Mouse (Mus musculus): ENCODE measurements around the gene Spin1. TPM values are rescaled to one million over a fixed set of nuclear protein-coding genes. Genes with fewer than 3 reads are reported as not detected.

Gene Spin1
- total RNA-seq, 1 experiment from 2014 or later = 44.5 TPM

DNA sequence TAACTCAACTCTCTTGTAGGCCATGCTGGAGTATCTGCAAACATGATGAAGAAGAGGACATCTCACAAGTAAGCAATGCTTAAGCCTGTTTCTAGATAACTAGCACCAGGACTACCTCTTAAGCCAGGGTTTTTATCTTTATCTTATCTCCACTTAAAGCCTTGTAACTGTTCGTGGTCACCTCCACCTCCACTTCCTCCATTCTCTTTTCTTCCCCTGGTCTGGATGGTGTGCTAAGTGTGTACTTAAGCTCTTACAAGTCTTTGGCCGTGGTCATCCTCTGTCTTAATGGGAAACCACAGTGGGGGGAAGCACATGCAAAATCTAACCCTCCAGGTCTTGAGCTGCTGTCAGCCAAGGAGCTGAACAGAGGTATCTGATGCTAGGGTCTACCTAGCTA is 27.2 kb downstream of the Spin1 start:
- no peak for ATAC-seq (ENCODE audit: extremely low read depth, insufficient number of reproducible peaks, low FRiP score, poor library complexity, severe bottlenecking)

DNA sequence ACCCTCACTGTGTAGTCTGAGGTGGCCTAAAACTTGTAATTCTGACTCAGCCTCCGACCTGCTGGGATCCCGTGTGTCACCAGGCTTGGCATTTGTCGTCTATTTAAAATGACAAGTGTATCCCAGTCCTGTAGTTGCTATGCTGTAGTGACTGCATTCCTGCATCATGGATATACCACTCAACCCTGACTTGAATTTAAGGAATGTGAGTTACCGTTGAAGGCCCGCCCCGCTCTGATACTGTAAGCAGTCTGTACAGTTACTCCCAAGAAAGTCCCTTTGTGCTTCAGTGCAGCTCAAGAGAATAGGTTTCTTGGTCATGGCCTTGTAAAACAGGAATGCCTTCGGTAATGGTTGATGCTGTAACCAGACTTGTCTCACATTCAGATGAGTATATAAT is 27.7 kb downstream of the Spin1 start:
- no peak for ATAC-seq (ENCODE audit: extremely low read depth, insufficient number of reproducible peaks, low FRiP score, poor library complexity, severe bottlenecking)

DNA sequence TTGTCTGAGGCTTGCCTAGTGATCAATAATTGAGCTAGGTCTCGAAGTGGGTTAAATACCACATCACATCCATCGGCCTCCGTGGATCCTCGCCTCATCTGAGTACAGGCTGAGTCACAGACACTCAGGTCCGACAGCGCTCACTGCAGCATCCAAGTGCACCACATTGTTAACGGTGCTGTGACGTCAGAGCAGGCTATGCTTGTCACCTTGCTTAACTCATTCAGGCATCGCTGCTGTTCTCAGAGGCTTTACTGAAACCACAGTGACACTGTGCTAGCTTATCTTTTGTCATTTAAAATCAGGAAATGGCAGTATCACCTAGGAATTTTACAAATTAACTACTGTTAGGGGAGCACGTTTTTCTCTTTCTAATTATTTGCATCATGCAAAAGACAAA is 30.5 kb downstream of the Spin1 start:
- no peak for ATAC-seq (ENCODE audit: extremely low read depth, insufficient number of reproducible peaks, low FRiP score, poor library complexity, severe bottlenecking)

DNA sequence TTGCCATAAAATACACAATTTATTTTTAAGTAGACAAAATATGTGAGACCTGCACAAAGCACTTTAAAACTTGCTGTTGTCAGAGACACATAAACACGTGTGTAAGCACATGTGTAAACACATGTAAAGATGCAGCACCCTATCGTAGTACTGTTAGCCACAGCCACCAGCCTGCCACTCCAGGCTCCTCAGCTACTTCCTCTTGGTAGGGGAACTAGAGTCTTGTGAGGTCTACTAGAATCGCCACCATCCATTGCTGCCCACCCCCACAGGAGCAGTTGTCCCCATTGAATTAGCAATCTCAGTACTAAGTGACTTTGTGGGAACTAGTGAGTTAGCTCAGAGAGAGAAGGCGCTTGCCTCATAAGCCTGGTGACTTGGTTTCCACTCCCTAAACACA is 35.6 kb downstream of the Spin1 start:
- ATAC-seq (ENCODE audit: extremely low read depth, insufficient number of reproducible peaks, low FRiP score, poor library complexity, severe bottlenecking) = 0 out of 2 replicates have a peak, but pooled peaks have one; percentile 16

DNA sequence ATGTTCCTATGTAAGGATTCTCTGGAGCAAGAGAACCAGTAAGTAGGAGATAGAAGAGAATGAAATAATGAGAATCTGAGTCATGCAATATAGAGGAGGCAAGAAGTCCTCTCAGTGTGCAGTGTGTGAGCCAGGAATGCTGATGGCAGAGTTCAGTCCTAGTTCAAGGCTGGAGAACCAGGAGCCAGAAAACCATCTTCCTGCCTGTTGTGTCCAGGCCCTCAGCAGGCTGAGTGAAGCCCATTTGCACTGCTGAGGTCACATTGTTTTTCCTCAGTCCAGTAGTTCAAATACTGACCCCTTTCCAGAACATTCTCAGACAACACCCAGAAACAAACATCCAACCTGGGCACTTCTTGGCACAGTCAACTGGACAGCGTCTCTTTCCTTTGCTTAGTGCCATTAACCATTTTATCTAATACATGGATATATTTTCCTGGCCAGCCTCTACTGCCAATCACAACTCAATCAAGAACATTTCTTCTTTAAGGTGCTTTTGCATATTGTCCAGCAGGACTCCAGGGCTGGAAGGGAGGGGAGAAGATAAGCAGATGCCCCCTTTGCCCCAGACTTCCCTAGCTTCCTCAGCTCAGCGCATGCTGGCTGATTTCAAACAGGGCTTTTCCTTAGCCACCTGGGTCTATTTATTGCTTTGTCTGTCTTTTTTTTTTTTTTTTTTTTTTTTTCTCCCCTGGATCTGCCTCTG is 36.5 kb downstream of the Spin1 start:
- ATAC-seq (ENCODE audit: extremely low read depth, insufficient number of reproducible peaks, low FRiP score, poor library complexity, severe bottlenecking) = no peak

DNA sequence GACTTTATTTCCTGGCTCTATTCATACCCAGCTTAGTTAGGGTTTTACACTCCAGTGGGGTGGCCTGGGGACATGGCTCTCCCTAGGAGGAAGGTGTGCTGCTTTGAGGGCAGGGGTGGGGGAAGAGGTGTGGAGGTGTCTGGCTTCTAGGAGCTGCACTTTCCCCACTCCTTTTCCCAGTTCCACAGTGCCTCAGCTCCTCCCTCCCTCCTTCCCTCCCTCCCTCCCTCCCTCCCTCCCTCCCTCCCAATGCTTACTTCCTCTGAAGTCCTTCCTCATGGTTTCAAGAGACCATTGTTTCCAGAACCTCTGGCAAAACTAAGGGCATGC is 37.0 kb downstream of the Spin1 start:
- ATAC-seq (ENCODE audit: extremely low read depth, insufficient number of reproducible peaks, low FRiP score, poor library complexity, severe bottlenecking) = no peak

DNA sequence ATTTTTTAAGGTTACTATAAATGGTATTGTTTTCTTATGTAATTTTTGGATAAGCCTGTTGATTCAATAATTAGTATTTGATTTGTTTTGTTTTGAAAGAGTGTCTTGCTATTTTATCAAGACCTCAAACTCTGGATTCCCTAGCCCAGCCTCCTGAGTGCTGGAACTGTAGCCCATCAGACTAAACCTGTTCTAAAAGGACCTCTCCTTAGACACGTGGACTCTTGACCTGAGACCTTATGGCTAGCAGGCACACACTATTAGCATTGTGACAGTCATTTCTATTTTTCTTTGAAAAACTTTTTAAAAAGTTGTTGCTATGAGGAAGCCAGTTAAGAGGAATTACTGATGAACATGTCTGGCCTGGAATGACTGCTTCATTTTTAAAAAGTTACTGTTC is 46.4 kb downstream of the Spin1 start:
- no peak for ATAC-seq (ENCODE audit: extremely low read depth, insufficient number of reproducible peaks, low FRiP score, poor library complexity, severe bottlenecking)

DNA sequence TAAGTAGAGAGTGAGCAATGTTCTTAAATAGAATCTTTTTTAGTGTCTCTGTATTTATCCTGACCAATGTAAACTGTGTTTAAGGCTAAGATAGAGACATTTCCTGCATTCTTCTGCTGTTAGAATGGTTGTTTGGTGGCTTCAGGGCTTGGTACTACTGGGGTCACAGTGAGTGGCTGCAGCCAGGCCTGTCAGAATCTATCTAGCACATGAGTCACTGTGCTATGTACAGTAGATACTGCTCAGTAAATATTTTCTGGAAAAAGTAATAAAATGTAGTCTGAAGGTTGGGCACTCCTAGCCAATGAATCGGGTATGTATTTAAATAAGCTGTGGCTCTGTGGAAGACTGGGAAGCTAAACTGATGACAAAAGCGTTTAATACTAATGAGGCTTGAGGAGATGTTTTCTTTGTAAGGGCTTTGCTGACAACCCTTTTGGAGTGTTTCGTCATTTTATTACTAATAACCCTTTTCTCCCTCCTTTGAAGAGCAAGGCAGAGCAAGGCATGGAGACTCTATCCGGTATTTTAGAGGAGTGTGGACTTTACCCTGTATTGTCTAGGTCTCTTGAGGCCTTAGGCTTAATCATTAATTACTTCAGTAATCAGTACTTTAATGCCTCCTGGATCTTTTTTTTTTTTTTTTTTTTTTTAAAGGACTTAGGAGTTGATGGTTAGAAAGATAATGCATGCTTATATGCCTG is 52.4 kb downstream of the Spin1 start:
- no peak for ATAC-seq (ENCODE audit: extremely low read depth, insufficient number of reproducible peaks, low FRiP score, poor library complexity, severe bottlenecking)

DNA sequence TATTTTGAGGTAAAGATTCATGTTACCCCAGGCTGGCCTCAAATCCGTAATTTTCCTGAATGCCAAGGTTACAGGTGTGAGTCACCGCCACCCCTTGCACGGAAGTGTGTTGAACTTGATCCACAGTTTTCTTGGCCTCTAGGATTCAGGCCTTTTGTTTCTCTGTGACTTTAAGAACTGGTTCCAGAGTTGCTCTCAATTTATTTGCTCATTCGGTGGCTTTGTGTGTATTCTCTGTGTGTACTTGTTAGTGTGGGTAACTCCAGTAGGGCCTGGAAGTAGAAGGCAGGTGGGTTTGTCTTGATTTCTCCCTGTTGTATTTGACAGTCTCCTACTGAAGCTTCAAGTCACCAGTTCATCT is 53.0 kb downstream of the Spin1 start:
- ATAC-seq (ENCODE audit: extremely low read depth, insufficient number of reproducible peaks, low FRiP score, poor library complexity, severe bottlenecking) = no peak

DNA sequence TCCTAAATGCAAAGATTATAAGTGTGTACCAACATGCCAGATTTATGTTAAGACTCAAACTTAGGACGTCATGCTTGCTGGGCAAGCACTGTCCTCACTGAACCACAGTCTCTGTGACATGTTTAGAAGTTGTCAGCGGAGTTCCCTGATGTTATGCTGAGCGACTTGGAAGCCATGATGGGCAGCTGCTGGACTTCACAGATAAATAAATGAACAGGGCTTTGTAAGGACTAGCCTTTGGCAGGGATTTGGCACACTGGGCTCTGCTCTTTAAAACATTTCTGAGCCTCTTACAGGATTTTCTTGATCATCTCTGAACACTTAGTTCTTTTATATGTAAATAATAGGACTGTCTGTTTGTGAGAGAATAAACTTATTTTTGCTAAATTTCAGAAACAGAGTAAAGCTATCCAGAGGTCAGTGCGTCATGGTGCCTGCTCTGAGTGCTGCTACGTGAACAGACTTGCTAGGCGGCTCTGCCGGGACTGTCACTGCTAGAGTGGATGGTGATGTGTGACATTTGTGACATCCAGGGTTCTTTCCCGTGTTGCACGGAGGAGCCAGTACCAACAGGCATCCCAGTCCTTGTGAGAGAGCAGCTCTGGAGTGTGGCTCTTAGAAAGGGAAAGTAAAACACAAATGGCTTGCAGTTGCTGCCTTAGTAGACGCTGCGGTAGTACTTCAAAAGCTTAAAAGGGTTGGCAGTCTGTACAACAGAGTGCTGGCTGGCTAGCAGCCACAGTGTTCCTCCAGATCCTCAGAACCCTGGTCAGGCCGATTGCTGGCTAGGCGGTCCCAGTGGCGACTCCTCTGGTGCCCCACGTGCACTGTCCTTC is 54.7 kb downstream of the Spin1 start:
- no peak for ATAC-seq (ENCODE audit: extremely low read depth, insufficient number of reproducible peaks, low FRiP score, poor library complexity, severe bottlenecking)

DNA sequence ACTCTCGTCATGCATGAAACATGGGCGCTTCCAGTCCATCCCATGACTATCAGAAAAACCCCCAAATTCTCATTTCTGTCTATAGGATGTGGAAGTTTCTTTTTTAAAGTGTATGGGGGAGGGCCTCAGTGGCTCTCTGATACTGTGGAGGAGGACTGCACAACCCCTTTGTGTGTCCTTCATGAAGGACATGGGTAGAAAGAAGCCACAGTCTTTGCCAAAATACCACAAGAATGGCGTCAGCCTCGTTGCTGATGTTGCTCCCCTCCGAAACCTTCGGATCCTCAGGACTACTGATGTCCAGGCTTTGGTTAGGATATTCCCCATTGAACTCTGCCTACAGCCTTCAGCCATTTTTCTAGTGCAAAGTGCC is 55.3 kb downstream of the Spin1 start:
- no peak for ATAC-seq (ENCODE audit: extremely low read depth, insufficient number of reproducible peaks, low FRiP score, poor library complexity, severe bottlenecking)

DNA sequence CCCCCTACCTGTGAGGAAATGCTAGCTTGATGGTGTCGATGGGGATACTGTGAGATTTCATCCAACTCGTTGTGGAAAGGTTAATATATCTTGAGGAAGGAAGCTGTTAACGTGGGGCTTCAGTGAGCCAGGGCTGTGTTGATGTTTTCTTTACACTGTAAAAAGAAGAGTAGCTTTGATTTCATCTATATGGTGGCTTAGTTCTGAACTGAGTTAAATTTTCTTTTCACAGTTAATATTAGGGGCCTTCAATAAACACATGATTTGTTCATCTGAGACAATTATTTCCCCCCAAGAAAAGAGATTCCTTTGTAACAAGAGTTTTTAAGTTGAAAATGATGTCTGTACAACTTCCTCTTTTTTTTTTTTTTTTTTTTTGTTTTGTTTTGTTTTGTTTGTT is 56.6 kb downstream of the Spin1 start:
- no peak for ATAC-seq (ENCODE audit: extremely low read depth, insufficient number of reproducible peaks, low FRiP score, poor library complexity, severe bottlenecking)

DNA sequence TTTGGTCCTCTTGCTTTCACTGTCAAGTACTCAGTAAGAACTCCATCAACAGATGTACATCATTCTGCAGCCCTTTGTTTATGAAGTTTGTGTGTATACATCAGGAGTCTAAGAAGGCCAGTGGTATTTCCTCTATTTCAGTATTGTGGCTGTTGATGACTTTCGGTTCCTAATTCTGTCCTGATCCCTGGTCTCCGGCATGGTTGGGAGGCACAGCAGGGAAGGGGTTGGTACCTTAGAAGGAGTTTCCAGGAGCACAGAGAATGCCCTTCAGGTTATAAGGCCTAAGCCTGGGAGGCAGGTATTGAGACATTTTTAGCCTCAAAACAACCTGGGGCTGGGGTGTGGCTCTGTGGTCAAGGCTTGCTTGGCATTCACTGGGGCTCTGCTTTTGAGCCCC is 61.0 kb downstream of the Spin1 start:
- 0 out of 2 replicates have a peak, but pooled peaks have one; percentile 30 for ATAC-seq (ENCODE audit: extremely low read depth, insufficient number of reproducible peaks, low FRiP score, poor library complexity, severe bottlenecking)

DNA sequence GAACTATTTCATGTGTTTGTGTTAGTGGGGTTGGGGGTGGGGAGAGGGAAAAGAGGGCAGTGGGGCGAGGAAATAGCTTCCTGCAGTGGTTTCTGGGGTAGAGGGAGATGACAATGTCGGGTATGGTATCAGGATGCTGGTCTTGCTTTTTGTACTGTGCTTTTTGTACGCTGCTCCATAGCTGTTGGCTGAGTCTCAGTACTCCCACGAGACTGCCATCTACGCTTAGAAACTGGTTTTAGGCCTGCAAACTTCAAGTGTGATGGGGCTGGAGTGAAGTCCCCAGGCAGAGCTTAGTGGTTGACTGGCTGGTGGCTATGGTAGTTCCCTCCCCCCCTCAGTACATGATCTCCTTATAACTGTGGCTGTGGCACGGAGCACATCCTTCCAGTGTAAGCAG is 61.6 kb downstream of the Spin1 start:
- ATAC-seq (ENCODE audit: extremely low read depth, insufficient number of reproducible peaks, low FRiP score, poor library complexity, severe bottlenecking) = peak; percentile 24; the same call in 1 of the 2 replicates

DNA sequence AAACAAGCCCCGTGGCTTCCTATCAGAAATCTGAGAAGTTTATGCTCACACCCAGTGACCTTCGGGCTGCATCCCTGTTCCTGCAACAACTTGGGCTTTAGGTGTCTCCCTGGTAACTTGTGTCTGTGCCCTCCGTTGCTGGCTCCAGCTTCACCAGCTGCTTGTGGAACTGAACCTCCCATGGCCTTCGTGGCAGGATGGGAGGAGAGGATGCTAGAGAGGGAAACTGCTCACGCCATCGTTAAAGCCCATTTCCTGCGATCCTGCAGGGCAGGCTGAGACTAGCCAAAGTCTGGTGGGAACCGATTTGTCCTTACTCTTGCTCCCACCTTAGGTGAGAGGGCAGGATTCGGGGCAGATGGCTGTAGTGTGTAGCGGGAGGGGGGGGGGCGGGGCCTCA is 66.0 kb downstream of the Spin1 start:
- ATAC-seq (ENCODE audit: extremely low read depth, insufficient number of reproducible peaks, low FRiP score, poor library complexity, severe bottlenecking) = no peak

DNA sequence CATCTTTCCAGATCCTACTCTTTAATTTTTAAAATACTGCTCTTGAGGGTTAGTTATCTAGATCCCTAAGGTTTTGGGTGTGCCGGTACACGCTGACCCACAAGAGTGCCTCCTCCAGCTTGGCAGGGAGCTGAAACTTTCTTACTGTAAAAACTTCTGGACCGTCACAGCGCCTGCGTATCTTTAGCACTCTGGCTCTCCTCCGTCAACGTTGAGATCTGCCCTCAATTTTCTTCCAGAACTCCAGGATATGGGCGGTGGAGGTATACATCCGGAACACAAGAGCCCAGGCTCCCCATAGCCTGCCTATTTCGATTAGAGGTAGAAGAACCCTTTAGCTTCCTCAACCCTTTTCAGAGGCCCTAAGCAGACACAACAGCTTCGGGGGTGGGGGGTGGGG is 69.5 kb downstream of the Spin1 start:
- ATAC-seq (ENCODE audit: extremely low read depth, insufficient number of reproducible peaks, low FRiP score, poor library complexity, severe bottlenecking) = no peak

DNA sequence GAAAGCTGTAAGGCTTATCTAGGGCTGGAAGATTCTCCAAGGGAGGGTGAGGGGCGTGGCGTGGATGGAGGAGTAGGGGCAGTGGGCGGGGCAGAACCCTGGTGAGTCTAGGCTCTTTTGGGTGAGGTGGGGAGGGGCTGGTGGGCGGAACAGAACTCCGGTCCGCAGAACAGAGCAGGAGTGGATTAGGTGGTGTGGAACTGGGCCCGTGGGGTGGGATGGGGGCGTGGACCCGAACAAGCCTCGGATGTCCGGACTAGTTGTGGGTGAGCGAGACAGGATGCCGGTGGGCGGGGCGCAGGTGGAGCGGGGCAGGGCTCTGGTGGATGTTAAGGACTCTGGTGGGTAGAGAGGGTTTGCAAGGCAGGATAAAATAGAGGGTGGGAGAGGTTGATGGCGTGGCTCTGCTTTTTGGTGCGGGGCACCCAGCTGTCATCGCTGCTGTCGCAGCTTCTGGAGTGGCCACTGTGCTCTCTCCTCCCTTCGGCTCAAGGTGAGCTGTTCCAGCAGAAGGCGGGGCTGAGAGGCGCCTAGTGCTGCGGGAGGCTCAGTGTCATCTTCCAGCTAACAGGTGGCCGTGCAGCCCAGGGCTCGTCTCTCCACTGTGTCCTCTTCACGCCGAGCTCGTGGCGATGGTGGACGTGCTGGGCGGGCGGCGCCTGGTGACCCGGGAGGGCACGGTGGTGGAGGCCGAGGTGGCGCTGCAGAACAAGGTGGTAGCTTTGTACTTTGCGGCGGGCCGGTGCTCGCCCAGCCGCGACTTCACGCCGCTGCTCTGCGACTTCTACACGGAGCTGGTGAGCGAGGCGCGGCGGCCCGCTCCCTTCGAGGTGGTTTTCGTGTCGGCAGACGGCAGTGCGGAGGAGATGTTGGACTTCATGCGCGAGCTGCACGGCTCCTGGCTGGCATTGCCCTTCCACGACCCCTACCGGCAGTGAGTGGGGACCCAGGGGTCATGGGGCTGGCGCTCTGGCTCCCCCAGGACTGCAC is 70.3 kb downstream of the Spin1 start, which contains the start of gene Nxnl2:
TSS of gene Nxnl2 (plus strand) at position 332 of the 990 bp plus-strand sequence.
- ATAC-seq (ENCODE audit: extremely low read depth, insufficient number of reproducible peaks, low FRiP score, poor library complexity, severe bottlenecking) = peak; percentile 59

DNA sequence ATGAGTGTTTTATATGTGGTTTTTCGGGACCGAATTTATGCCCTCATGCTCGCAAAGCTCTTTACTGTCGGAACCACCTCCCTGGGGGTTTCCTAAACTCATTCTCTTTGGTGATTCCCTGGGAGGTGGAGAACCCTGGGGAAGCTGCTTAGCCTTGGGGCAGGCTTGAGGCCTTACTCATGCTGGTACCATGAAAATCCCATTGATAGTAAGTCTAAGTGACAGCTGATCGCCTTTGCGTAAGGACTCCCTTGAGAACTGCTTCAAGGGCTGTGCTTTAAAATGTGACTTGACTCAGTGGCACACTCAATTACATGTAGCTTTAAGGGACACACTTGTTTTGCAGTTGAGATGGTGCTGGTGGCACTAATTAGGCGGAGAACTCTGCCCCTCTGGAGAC is 71.9 kb downstream of the Spin1 start:
- no peak for ATAC-seq (ENCODE audit: extremely low read depth, insufficient number of reproducible peaks, low FRiP score, poor library complexity, severe bottlenecking)

DNA sequence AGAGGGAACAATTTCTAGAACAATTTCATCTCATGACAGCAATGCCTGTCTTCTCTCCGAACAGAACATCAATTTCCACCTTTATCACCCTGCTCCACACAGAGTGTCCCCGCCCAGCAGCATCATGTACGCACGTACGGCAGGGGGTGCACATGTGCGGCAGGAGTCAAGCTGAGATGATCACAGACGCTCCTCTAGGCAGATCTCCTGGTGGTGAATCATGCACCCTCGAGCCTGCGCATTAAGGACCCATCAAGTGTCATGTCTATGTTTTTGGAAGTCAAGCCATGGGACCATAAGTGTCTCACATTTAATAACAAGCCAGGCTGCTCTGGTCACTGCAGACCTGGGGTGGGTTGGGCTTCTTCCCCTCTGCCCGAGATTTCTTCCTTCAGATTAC is 78.3 kb downstream of the Spin1 start:
- no peak for ATAC-seq (ENCODE audit: extremely low read depth, insufficient number of reproducible peaks, low FRiP score, poor library complexity, severe bottlenecking)
